Mouse (Mus musculus) left cerebral cortex, adult 8-10 months (tissue): ENCODE measurements at regions not wholly inside any gene's neighbourhood (a gene's known extent, or its start where the extent isn't known, plus 50 kb on each side); places are given as distances from the start of the nearest gene placed in this dataset.
A peak's percentile ranks its signal among the peaks of the same experiment; 100 is the strongest.

ENCODE experiments used
- DNase-seq, 2 experiments: peaks; one replicate each; pipeline ENCODE4 v3.0.0; 2022; ENCODE audit warnings: low spot score in 2 of 2

DNA sequence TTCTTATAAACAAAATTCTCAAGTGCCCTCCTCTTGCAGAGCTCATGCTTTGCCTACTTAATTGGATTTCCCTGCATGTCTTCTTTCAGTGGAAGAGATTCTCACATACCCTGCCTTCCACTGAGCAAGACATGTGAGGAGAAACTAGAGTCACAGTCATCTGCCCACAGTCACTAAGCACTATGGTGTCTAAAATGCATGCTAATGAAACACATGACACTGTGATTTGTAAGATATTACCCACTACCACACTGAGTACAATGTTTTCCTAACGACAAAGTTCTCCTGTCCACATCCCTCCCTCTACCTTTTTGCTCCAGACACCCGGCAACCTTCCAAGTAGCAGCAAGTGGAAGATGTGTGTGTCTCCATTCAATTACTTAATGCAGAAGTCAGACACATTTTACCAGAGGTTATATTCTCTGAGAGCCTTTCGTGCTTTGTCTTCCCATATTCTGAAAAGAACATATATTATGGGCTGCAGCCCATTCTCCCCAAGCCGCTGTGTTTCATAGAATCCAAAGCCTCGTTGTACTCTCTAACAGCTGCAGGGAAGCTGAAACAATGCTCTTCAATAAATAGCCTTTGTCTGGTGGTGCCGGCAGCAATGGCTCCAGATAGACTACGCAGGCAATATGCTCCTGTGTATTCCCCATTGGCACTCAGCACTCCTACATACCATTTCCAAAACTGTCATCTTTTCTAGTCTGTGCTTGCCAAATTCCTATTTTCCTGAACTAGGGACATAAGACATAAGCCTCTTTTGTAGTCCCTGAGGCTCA, 670.7 kb downstream of the Poteg start:
- DNase-seq, result peak in 1 of 2 experiments; percentile 21

GRCm38 (mm10) chr8:28125021-28125420, 677.6 kb downstream of the Poteg start:
- DNase-seq, result no peak

- DNase-seq, result no peak
Observed at GRCm38 (mm10) chr8:28141916-28142315, 694.4 kb downstream of the Poteg start.

GRCm38 (mm10) chr8:28148599-28149452, 701.4 kb downstream of the Poteg start:
- peak; percentile 7 to 64 for DNase-seq

DNA sequence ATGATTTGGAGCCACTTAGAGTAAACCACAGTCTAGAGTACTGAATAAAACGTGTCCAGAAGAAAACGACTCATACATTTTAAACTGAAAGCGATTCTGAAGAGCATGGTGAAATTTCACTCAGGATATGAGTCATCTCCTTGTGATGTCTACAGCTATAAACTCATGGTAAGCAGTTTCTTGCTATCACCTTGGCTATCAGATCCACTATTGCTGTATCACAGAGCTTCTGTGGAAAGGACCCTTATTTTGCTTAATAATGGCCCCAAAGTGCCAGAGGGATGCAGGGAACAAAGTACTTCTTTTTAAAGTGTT, 701.9 kb downstream of the Poteg start:
- no peak for DNase-seq

- no peak for DNase-seq
Observed at GRCm38 (mm10) chr8:28160651-28161050, 713.2 kb downstream of the Poteg start.

DNA sequence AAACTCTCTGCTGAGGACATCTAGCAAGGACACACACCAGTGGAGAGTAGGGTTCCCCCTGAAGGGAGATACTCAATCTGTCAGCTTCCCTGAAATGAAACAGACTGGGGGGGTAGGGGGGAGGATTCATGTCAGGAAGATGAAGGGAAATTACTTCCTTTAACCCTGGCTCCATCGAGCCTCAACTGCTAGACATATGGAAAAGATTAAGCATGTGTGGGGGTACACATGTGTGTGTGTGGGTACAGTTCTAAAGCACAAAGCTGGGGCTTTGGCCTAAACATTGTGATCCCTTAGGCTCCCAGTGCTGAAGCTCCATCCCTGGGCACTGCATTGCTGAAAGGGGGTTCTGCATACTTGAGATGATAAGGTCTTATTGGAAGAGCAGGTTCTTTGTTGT, 720.6 kb downstream of the Poteg start:
- no peak for DNase-seq

DNA sequence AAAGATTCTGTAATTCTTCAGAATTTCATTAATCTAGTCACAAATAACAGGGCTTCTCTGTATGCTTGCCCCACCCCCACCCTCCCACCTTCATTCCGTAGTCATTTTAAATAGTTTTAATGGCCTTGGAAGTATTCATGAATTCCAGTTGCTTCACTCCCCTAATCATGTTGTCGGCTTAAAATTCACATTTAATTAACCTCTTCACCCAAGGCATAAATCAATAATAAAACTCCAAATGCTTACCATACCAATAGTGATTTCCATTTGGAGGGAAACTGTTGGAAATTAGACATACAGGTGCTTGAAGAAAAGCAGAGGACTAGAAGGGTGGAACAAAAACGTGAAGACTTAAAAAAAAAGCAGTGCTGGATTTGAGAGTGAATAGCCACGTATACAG, 724.0 kb downstream of the Poteg start:
- DNase-seq, result no peak

- no peak for DNase-seq
Observed at GRCm38 (mm10) chr8:28195943-28196342, 748.5 kb downstream of the Poteg start.

DNA sequence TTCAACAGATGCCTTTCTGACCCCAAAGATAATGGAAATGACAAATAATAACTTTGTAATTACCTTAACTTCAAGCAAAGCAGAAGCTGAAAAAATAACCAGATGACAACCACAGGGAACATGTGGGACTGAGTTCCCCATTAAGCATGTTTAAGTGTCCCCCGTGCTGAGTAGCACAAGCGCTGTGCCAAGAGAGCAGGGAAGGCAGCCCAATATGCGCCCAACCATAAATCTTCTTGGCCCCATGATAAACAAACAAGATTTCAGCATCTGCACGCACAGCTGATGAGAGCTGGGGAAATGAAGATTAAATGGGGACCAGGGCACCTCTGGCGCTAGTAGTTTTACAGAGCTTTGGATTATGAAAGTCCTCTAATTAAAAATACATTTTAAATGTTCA, 788.1 kb downstream of the Poteg start:
- DNase-seq, result no peak

- no peak for DNase-seq
Observed at GRCm38 (mm10) chr8:28239411-28239810, 791.9 kb downstream of the Poteg start.

GRCm38 (mm10) chr8:28252399-28253240, 805.1 kb downstream of the Poteg start:
- DNase-seq, result no peak

DNA sequence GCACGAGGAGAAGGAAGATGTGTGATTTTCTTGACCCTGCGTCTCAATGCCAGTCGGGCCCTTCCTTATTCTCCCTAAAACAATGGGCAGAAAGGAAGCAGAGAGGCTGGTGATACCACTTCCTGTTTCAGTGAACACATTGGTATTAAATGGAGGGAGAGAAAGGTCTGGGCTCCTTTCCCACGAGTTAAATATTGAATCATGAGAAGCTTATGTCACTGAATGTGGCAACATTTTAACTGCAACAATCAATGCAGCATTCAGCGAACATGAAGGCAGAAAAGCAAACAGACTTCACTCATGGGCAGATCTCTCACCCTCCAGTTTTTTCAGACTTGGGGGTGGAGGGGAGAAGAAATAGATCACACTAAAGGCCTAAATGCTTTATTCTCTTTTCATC, 819.8 kb downstream of the Poteg start:
- no peak for DNase-seq

GRCm38 (mm10) chr8:28284257-28284656, 836.8 kb downstream of the Poteg start:
- no peak for DNase-seq

- peak; percentile 2 to 20 for DNase-seq
Observed at GRCm38 (mm10) chr8:28298896-28299793, 851.7 kb downstream of the Poteg start.

- no peak for DNase-seq
Observed at GRCm38 (mm10) chr8:28317081-28317480, 869.6 kb downstream of the Poteg start.

GRCm38 (mm10) chr8:28333388-28333787, 885.9 kb downstream of the Poteg start:
- DNase-seq, result no peak

DNA sequence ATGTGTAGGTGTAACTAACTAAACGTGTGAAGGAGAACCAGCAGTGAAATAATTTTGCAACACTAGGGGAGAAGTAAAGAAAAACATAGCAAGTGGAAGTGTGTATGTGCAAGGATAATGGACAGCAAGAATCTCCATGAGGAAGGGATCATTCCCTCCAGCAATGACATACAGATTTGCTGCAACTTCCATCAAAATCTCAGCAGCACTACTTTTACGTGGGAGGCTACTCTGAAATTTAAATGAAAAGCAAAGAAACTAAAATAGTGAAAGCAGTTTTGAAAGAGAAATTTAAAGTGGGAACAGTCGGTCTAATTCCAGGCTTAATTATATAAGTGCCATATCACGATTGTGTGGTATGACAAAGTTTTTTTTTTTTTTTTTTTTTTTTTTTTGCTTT, 890.0 kb downstream of the Poteg start:
- no peak for DNase-seq

GRCm38 (mm10) chr8:28341236-28341635, 893.8 kb downstream of the Poteg start:
- peak in 1 of 2 experiments; percentile 7 for DNase-seq

DNA sequence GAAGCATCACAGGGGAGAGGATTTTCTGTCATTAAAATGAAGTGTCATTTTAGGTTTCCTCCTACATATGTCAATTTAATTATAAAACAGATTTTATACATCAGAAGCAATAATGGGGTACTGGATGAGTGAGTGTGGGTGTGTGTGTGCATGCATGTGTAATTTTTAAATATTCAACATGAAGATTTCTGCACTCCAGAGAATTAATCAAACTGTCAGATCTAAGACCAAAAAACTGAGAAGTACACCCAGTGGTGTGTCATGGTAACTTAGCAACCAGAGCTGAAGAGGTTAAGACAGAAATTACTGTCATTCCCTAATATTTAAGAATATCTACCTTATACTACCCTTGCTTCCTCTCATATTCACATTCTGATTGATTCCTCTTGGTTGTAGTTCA, 919.0 kb downstream of the Poteg start:
- DNase-seq, result no peak

DNA sequence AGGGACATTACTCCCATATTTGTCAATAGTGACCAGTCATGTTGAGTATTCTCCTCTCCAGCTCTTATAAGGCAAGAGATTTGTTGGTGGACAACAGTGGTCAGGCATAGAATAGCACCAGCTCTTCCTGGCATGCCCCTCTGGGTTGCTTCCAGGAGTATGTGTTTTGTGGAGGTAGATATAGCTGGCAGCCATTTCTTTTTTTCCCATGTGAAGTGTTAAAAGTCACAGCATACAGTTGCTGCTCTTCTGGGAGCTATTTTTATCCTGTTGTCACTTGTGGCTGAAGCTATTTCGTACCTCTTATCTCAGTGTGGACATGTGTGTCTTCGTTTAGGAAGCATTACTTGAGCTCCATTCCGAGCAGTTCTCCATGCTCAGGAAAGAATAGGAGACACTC, 919.9 kb downstream of the Poteg start:
- DNase-seq, result no peak
